In genomic region chr15:9127051-9127791, GRCm38 (mm10) we compare ENCODE assay signal across 17 mouse cellular contexts.
"Had no signal": no experiment of that assay in that cellular context is flagged by ENCODE, and none has a peak within 500 bp of the region (broad histone marks: within the 10 kb centered on the region; RNA-seq: fewer than 3 reads in every experiment).

No protein-coding gene starts in this region.

- H3K27me3 ChIP-seq: kidney, embryonic 15.5 days; limb, embryonic 13.5 days; neural tube, embryonic 13.5 days; stomach, embryonic 15.5 days had no signal

- ATAC-seq: hindbrain, embryonic 16.5 days; inflammation-experienced regulatory T-cells, adult 6 months; midbrain, embryonic 16.5 days had no signal

- DNase-seq: kidney, adult 2 months; kidney, postnatal 14 days; layer of hippocampus, adult 9-11 months; layer of hippocampus, postnatal 36 days; lung, adult 2 months; right cerebral cortex, postnatal 14 days; thymus, adult 2 months; thymus, postnatal 25 days had no signal

- H3K9me3 ChIP-seq: kidney, embryonic 15.5 days; limb, embryonic 13.5 days; neural tube, embryonic 13.5 days; stomach, embryonic 15.5 days had no signal

- H3K27ac ChIP-seq: kidney, embryonic 15.5 days; limb, embryonic 13.5 days; liver, embryonic 14.5 days; neural tube, embryonic 13.5 days; stomach, embryonic 15.5 days had no signal

- H3K4me2 ChIP-seq: kidney, embryonic 15.5 days; limb, embryonic 13.5 days; midbrain, embryonic 11.5 days; neural tube, embryonic 13.5 days; stomach, embryonic 15.5 days had no signal

- H3K4me3 ChIP-seq: kidney, embryonic 15.5 days; limb, embryonic 13.5 days; neural tube, embryonic 13.5 days; stomach, embryonic 15.5 days had no signal

- H3K9ac ChIP-seq: kidney, embryonic 15.5 days; limb, embryonic 13.5 days; liver, embryonic 14.5 days; neural tube, embryonic 13.5 days; stomach, embryonic 15.5 days had no signal

- H3K4me1 ChIP-seq: limb, embryonic 13.5 days; neural tube, embryonic 13.5 days; stomach, embryonic 15.5 days had no signal
